Mouse (Mus musculus) small intestine, adult 2 months (tissue): ENCODE data around the gene Lemd1.

Experiments
- CTCF ChIP-seq: fragments of 200-500 bp; IDR thresholded peaks from 2 replicates; pipeline ENCODE4 v1.5.1; 2012; ENCODE audit warnings: low read depth, mild to moderate bottlenecking, control low read depth, inconsistent platforms, low read length, moderate library complexity, mixed read lengths; ENCODE audit not compliant: insufficient replicate concordance, insufficient read length; ENCODE audit errors: extremely low read depth
- POLR2A ChIP-seq: fragments of 200-500 bp; IDR thresholded peaks from 2 replicates; pipeline ENCODE4 v1.6.1; 2012; ENCODE audit warnings: low read depth, mild to moderate bottlenecking, control low read depth, inconsistent platforms, low read length, moderate library complexity

GRCm38 (mm10) chr1:132291706-132292105 is 100.5 kb downstream of the Lemd1 start:
- TF ChIP-seq POLR2A, result no peak
- no peak for TF ChIP-seq CTCF
